20 mouse cellular contexts compared by ENCODE assay signal in genomic region chr14:99812741-99813485, GRCm38 (mm10).
"Had no signal": no experiment of that assay in that cellular context is flagged by ENCODE, and none has a peak within 500 bp of the region (broad histone marks: within the 10 kb centered on the region; RNA-seq: fewer than 3 reads in every experiment).

No protein-coding gene starts in this region.

- H3K4me3 ChIP-seq: midbrain, embryonic 10.5 days; midbrain, embryonic 12.5 days; myocyte; neural tube, embryonic 13.5 days; neural tube, embryonic 15.5 days; stomach, embryonic 15.5 days had no signal

- H3K27me3 ChIP-seq: midbrain, embryonic 12.5 days; neural tube, embryonic 13.5 days; neural tube, embryonic 15.5 days; stomach, embryonic 15.5 days had no signal

- H3K9me3 ChIP-seq: midbrain, embryonic 10.5 days; midbrain, embryonic 12.5 days; neural tube, embryonic 13.5 days; neural tube, embryonic 15.5 days; stomach, embryonic 15.5 days had no signal

- ATAC-seq: midbrain, embryonic 16.5 days had no signal

- H3K27ac ChIP-seq: midbrain, embryonic 10.5 days; midbrain, embryonic 12.5 days; neural tube, embryonic 13.5 days; neural tube, embryonic 15.5 days; stomach, embryonic 15.5 days; stomach, postnatal 0 days had no signal

- H3K9ac ChIP-seq: lung, embryonic 14.5 days; midbrain, embryonic 12.5 days; neural tube, embryonic 13.5 days; neural tube, embryonic 15.5 days; stomach, embryonic 15.5 days had no signal

- H3K36me3 ChIP-seq: midbrain, embryonic 10.5 days; midbrain, embryonic 12.5 days; neural tube, embryonic 13.5 days; neural tube, embryonic 15.5 days; stomach, embryonic 15.5 days had no signal

- H3K4me2 ChIP-seq: lung, embryonic 14.5 days; midbrain, embryonic 12.5 days; neural tube, embryonic 13.5 days; neural tube, embryonic 15.5 days; stomach, embryonic 15.5 days had no signal

- DNase-seq: lung, adult 18-20 months; lung, embryonic 14.5 days; lung, postnatal 10 days; lung, postnatal 4 days; midbrain, embryonic 14.5 days; retina, postnatal 1 day; right cerebral cortex, adult 18-20 months; right cerebral cortex, postnatal 25 days; right cerebral cortex, postnatal 4 days; thymus, adult 2 months; thymus, postnatal 25 days; thymus, postnatal 4 days had no signal

- H3K4me1 ChIP-seq: midbrain, embryonic 10.5 days; midbrain, embryonic 12.5 days; neural tube, embryonic 13.5 days; neural tube, embryonic 15.5 days; stomach, embryonic 15.5 days had no signal
